Mouse (Mus musculus): Measurements from ENCODE around the gene Lrfn1. TPM values are rescaled to one million over a fixed set of nuclear protein-coding genes. Genes with fewer than 3 reads are reported as not detected.

Lrfn1 gene
- polyA plus RNA-seq, 1 experiment = 0.02 TPM

- Histone ChIP-seq H3K27me3 (ENCODE audit: control insufficient read depth) (no peaks in the 10 kb centered on the region), H3K4me3 (replicated peaks) (peak overlapping the region; percentile 20), H3K36me3 (ENCODE audit: control insufficient read depth) (peaks cover 58% of the 10 kb centered on the region), H3K4me1 (ENCODE audit: control insufficient read depth) (peaks cover 74% of the 10 kb centered on the region), H3K9me3 (ENCODE audit: control insufficient read depth, low read length) (no peaks in the 10 kb centered on the region)
- TF ChIP-seq TAL1 (IDR thresholded peaks at IDR 0.05; ENCODE audit: low read length) = peak; percentile 59
- TF ChIP-seq GATA1 (IDR thresholded peaks at IDR 0.05; ENCODE audit: low read length) = peak; percentile 62
Observed at GRCm38 (mm10) chr7:28432252-28432651, 19.5 kb upstream of the Lrfn1 start.

GRCm38 (mm10) chr7:28435660-28436259, 16.0 kb upstream of the Lrfn1 start:
- Histone ChIP-seq H3K36me3 (ENCODE audit: control insufficient read depth) (peaks cover 30% of the 10 kb centered on the region), H3K9me3 (ENCODE audit: control insufficient read depth, low read length) (no peaks in the 10 kb centered on the region), H3K4me1 (ENCODE audit: control insufficient read depth) (peaks cover 70% of the 10 kb centered on the region), H3K4me3 (replicated peaks) (peak overlapping the region; percentile 92), H3K27me3 (ENCODE audit: control insufficient read depth) (no peaks in the 10 kb centered on the region)
- TF ChIP-seq GATA1 (IDR thresholded peaks at IDR 0.05; ENCODE audit: low read length) = no peak
- TF ChIP-seq TAL1 (IDR thresholded peaks at IDR 0.05; ENCODE audit: low read length) = no peak

GRCm38 (mm10) chr7:28436271-28436904, 15.4 kb upstream of the Lrfn1 start:
- TF ChIP-seq TAL1 (IDR thresholded peaks at IDR 0.05; ENCODE audit: low read length) (no peak), GATA1 (IDR thresholded peaks at IDR 0.05; ENCODE audit: low read length) (no peak)
- H3K4me3 ChIP-seq (replicated peaks) = peak overlapping the region; percentile 92
- H3K27me3 ChIP-seq (ENCODE audit: control insufficient read depth) = no peaks in the 10 kb centered on the region
- H3K4me1 ChIP-seq (ENCODE audit: control insufficient read depth) = peaks cover 65% of the 10 kb centered on the region
- H3K9me3 ChIP-seq (ENCODE audit: control insufficient read depth, low read length) = no peaks in the 10 kb centered on the region
- peaks cover 24% of the 10 kb centered on the region for H3K36me3 ChIP-seq (ENCODE audit: control insufficient read depth)

DNA sequence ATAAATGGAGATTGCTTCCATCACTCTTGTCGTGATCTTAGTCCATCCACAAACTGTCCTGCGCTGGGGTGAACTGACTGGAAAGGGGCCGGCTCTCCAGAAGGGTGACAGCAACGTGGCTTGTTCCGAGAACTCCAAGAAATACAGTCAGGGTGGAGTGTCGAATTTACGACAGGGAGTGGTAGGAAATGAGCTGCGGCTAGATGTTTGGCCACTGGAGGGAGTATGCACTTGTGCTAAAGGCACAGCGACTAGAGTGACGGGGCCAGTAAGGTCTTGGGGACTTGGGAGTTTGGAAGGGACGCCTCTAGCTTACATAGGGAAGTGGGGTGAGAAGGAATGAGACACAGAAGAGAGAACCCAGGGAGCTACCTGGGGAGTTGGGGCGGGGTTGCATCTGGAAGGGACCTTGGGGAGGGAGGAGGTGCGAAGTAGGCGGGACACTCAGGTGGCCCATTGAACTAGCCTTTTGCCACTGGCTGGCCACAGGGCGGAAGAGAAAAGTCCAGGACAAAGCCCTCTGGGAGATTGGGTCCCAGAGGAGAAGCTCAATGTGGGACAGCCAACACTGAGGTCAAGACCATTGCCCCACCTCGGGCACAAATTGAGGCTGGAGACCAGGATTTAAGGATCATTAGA, 14.7 kb upstream of the Lrfn1 start, which contains the start of gene Gmfg:
Gene Gmfg, plus strand, starts transcription at position 516 of the 639 bp plus-strand sequence.
- H3K27me3 ChIP-seq (ENCODE audit: control insufficient read depth) = no peaks in the 10 kb centered on the region
- peaks cover 61% of the 10 kb centered on the region for H3K4me1 ChIP-seq (ENCODE audit: control insufficient read depth)
- no peak for TF ChIP-seq GATA1 (IDR thresholded peaks at IDR 0.05; ENCODE audit: low read length)
- no peak for TF ChIP-seq TAL1 (IDR thresholded peaks at IDR 0.05; ENCODE audit: low read length)
- peak within 1 kb of the TSS; percentile 92 for H3K4me3 ChIP-seq (replicated peaks)
- peaks cover 18% of the 10 kb centered on the region for H3K36me3 ChIP-seq (ENCODE audit: control insufficient read depth)
- H3K9me3 ChIP-seq (ENCODE audit: control insufficient read depth, low read length) = no peaks in the 10 kb centered on the region

DNA sequence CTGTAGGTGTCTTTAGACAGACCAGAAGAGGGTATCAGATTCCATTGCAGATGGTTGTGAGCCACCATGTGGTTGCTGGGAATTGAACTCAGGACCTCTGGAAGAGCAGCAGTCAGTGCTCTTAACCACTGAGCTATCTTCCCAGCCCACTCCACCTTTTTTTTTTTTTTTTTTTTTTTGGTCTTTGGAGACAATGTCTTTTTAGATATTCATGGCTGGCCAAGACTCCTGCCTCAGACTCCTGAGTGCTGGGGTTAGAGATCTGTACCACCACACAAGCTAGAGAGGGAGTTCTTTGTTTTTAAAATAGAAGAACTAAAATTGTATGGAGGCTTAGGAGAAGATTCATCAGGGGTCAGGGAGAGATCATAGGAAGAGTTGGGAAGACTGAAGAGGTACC, 13.8 kb upstream of the Lrfn1 start:
- peaks cover 56% of the 10 kb centered on the region for H3K4me1 ChIP-seq (ENCODE audit: control insufficient read depth)
- H3K27me3 ChIP-seq (ENCODE audit: control insufficient read depth) = no peaks in the 10 kb centered on the region
- TF ChIP-seq TAL1 (IDR thresholded peaks at IDR 0.05; ENCODE audit: low read length) (no peak), GATA1 (IDR thresholded peaks at IDR 0.05; ENCODE audit: low read length) (no peak)
- no peaks in the 10 kb centered on the region for H3K9me3 ChIP-seq (ENCODE audit: control insufficient read depth, low read length)
- H3K36me3 ChIP-seq (ENCODE audit: control insufficient read depth) = peaks cover 8% of the 10 kb centered on the region
- no peak overlapping the region for H3K4me3 ChIP-seq (replicated peaks)

- no peak overlapping the region for H3K4me3 ChIP-seq (replicated peaks)
- peaks cover under 1% of the 10 kb centered on the region; the same call in 1 of the 2 replicates for H3K36me3 ChIP-seq (ENCODE audit: control insufficient read depth)
- peaks cover 48% of the 10 kb centered on the region for H3K4me1 ChIP-seq (ENCODE audit: control insufficient read depth)
- no peak; the same call in 2 of the 3 replicates for TF ChIP-seq TAL1 (IDR thresholded peaks at IDR 0.05; ENCODE audit: low read length)
- TF ChIP-seq GATA1 (IDR thresholded peaks at IDR 0.05; ENCODE audit: low read length) = no peak
- no peaks in the 10 kb centered on the region for H3K27me3 ChIP-seq (ENCODE audit: control insufficient read depth)
- no peaks in the 10 kb centered on the region for H3K9me3 ChIP-seq (ENCODE audit: control insufficient read depth, low read length)
Observed at GRCm38 (mm10) chr7:28438771-28439170, 13.0 kb upstream of the Lrfn1 start.

DNA sequence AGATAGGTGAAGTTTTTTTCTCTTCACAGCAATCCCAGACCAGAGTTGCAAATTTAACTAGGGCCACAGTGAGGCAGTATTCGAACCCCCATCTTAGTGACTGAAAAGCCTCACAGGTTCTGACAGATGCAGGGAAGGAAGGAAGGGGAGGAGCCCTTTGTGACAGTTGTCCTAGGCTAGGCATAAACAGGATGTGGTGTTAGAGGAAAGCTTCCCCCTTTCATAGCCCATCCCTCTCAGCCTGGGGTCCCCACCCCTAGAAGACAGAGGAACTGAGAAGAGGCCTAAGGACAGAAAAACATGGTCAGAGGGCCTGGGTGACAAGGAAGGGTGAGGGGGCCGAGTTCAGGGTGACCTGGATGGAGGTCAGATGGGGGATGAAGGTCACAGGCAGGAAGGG, 11.0 kb upstream of the Lrfn1 start:
- Histone ChIP-seq H3K4me1 (ENCODE audit: control insufficient read depth) (peaks cover 29% of the 10 kb centered on the region), H3K27me3 (ENCODE audit: control insufficient read depth) (no peaks in the 10 kb centered on the region), H3K4me3 (replicated peaks) (no peak overlapping the region), H3K36me3 (ENCODE audit: control insufficient read depth) (no peaks in the 10 kb centered on the region), H3K9me3 (ENCODE audit: control insufficient read depth, low read length) (no peaks in the 10 kb centered on the region)
- TF ChIP-seq TAL1 (IDR thresholded peaks at IDR 0.05; ENCODE audit: low read length) (no peak), GATA1 (IDR thresholded peaks at IDR 0.05; ENCODE audit: low read length) (no peak)

GRCm38 (mm10) chr7:28441776-28442485, 9.8 kb upstream of the Lrfn1 start:
- TF ChIP-seq GATA1 (IDR thresholded peaks at IDR 0.05; ENCODE audit: low read length) (no peak), TAL1 (IDR thresholded peaks at IDR 0.05; ENCODE audit: low read length) (no peak)
- Histone ChIP-seq H3K9me3 (ENCODE audit: control insufficient read depth, low read length) (no peaks in the 10 kb centered on the region), H3K27me3 (ENCODE audit: control insufficient read depth) (no peaks in the 10 kb centered on the region), H3K4me3 (replicated peaks) (no peak overlapping the region), H3K4me1 (ENCODE audit: control insufficient read depth) (peaks cover 25% of the 10 kb centered on the region), H3K36me3 (ENCODE audit: control insufficient read depth) (no peaks in the 10 kb centered on the region)

GRCm38 (mm10) chr7:28442688-28443087, 9.1 kb upstream of the Lrfn1 start:
- H3K4me1 ChIP-seq (ENCODE audit: control insufficient read depth) = peaks cover 17% of the 10 kb centered on the region
- H3K9me3 ChIP-seq (ENCODE audit: control insufficient read depth, low read length) = no peaks in the 10 kb centered on the region
- H3K4me3 ChIP-seq (replicated peaks) = no peak overlapping the region
- TF ChIP-seq GATA1 (IDR thresholded peaks at IDR 0.05; ENCODE audit: low read length) (no peak), TAL1 (IDR thresholded peaks at IDR 0.05; ENCODE audit: low read length) (no peak)
- no peaks in the 10 kb centered on the region for H3K27me3 ChIP-seq (ENCODE audit: control insufficient read depth)
- no peaks in the 10 kb centered on the region for H3K36me3 ChIP-seq (ENCODE audit: control insufficient read depth)
